ENCODE assay signal across 10 mouse cellular contexts in the genomic region with DNA sequence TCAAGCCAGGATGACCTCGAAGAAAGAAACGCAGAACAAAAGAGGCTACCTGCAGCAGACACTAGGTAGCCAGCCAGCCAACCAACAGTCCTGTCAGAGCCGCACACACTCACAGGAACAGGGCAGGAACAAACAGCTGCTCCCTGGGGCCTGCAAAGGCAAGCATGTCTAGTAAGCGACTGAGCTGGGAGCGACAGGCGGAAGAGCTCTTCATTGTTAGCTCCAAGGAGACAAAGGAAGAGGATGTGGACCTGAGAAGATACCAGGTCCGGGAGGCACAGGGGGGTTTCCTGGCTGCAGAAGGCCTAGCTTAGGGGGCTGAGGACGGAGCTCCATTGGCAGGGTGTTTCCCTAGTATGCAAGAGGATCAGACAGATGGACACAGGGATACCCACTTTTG. TPM values are rescaled to one million over a fixed set of nuclear protein-coding genes. Genes with fewer than 3 reads are reported as not detected.
DNase-seq lines count a peak whose midpoint lies in the region; ATAC-seq lines count a peak whose summit lies in the region.
"Had no signal": no experiment of that assay in that cellular context is flagged by ENCODE, and none has a peak within 500 bp of the region (broad histone marks: within the 10 kb centered on the region; RNA-seq: fewer than 3 reads in every experiment).

No protein-coding gene starts in this region.

- WGBS in heart, embryonic 16.5 days: 64% methylated on average over 8 of the region's 8 CpGs
- 37% methylated on average over 8 of the region's 8 CpGs for WGBS in midbrain, embryonic 14.5 days

- no peaks in the 10 kb centered on the region for H3K9me3 ChIP-seq in heart, embryonic 16.5 days (replicated peaks; ENCODE audit: control insufficient read depth, low read length)
- H3K9me3 ChIP-seq in midbrain, embryonic 14.5 days (ENCODE audit: control insufficient read depth, low read length): no peaks in the 10 kb centered on the region
- H3K9me3 ChIP-seq: neural tube, embryonic 12.5 days had no signal

- peak; percentile 44 to 50 for DNase-seq in adrenal gland, postnatal 36 days
- DNase-seq in adrenal gland, adult 8-10 months: no peak
- DNase-seq in kidney, postnatal 25 days: peak; percentile 57 to 88
- DNase-seq in midbrain, embryonic 14.5 days: peak; percentile 27
- no peak for DNase-seq in left cerebral cortex, adult 8-10 months (ENCODE audit: low spot score in 2 of 2)
- no peak for DNase-seq in ovary, adult 18-20 months (ENCODE audit: low spot score)

- H3K4me1 ChIP-seq in heart, embryonic 16.5 days (ENCODE audit: control insufficient read depth, insufficient read depth, low read length): no peaks in the 10 kb centered on the region
- H3K4me1 ChIP-seq in midbrain, embryonic 14.5 days (ENCODE audit: control insufficient read depth, insufficient read depth, low read length): no peaks in the 10 kb centered on the region
- H3K4me1 ChIP-seq: neural tube, embryonic 12.5 days had no signal

- H3K4me3 ChIP-seq in heart, embryonic 16.5 days (ENCODE audit: low read length): no peak overlapping the region
- H3K4me3 ChIP-seq in midbrain, embryonic 14.5 days (replicated peaks; ENCODE audit: low read depth, low read length): no peak overlapping the region
- H3K4me3 ChIP-seq: neural tube, embryonic 12.5 days had no signal

- H3K4me2 ChIP-seq in heart, embryonic 16.5 days (ENCODE audit: low read depth, low read length): no peak overlapping the region
- H3K4me2 ChIP-seq in midbrain, embryonic 14.5 days (ENCODE audit: low read length): no peak overlapping the region
- H3K4me2 ChIP-seq: neural tube, embryonic 12.5 days had no signal

- ATAC-seq in heart, embryonic 16.5 days (replicated peaks; ENCODE audit: extremely low read depth, insufficient read depth, low FRiP score): peak; percentile 30; the same call in 1 of the 2 replicates
- no peak for ATAC-seq in midbrain, embryonic 14.5 days (ENCODE audit: low FRiP score, low TSS enrichment)
- no peak for ATAC-seq in erythroblast, adult 5-6 weeks (replicated peaks; ENCODE audit: low FRiP score, poor library complexity, severe bottlenecking)

- no peak overlapping the region for H3K9ac ChIP-seq in heart, embryonic 16.5 days (ENCODE audit: low read length)
- no peak overlapping the region; the same call in 1 of the 2 replicates for H3K9ac ChIP-seq in midbrain, embryonic 14.5 days (replicated peaks; ENCODE audit: low read length)
- H3K9ac ChIP-seq: neural tube, embryonic 12.5 days had no signal

- H3K36me3 ChIP-seq in heart, embryonic 16.5 days (ENCODE audit: control insufficient read depth, insufficient read depth): no peaks in the 10 kb centered on the region
- H3K36me3 ChIP-seq in midbrain, embryonic 14.5 days (ENCODE audit: control insufficient read depth, insufficient read depth, low read length): no peaks in the 10 kb centered on the region
- H3K36me3 ChIP-seq: neural tube, embryonic 12.5 days had no signal

- H3K27me3 ChIP-seq in heart, embryonic 16.5 days (ENCODE audit: control insufficient read depth, insufficient read depth, low read length): no peaks in the 10 kb centered on the region
- no peaks in the 10 kb centered on the region for H3K27me3 ChIP-seq in midbrain, embryonic 14.5 days (ENCODE audit: control insufficient read depth, insufficient read depth, low read length)
- H3K27me3 ChIP-seq: neural tube, embryonic 12.5 days had no signal

- H3K27ac ChIP-seq in heart, embryonic 16.5 days (ENCODE audit: low read length): peak overlapping the region; percentile 50
- 0 out of 2 replicates have a peak overlapping the region, but pooled peaks have one; percentile 41 for H3K27ac ChIP-seq in midbrain, embryonic 14.5 days (replicated peaks; ENCODE audit: low read depth, low read length)
- H3K27ac ChIP-seq: neural tube, embryonic 12.5 days had no signal

RNA-seq across cellular contexts. Expression of a gene that starts 13.9 kb away (rescaled TPM):
- 10 to 100 TPM; 21.1 to 22.7 TPM for total RNA-seq in adrenal gland, postnatal 36 days (2021)
- 10 to 100 TPM; 17.5 to 29.9 (median 21.7) TPM for total RNA-seq in adrenal gland, adult 8-10 months (2022)
- 10.9 and 16.2 TPM in 2 replicates for polyA plus RNA-seq in heart, embryonic 16.5 days (2015; fragmentation: Nextera tagmentation; extraction: Ambion mirVana)
- 12.7 and 13.4 TPM in 2 replicates for polyA plus RNA-seq in midbrain, embryonic 14.5 days (2014; fragmentation: Nextera tagmentation; extraction: Ambion mirVana)
- total RNA-seq in left cerebral cortex, adult 8-10 months (2022): 10 to 100 TPM; 10.2 to 14.8 (median 13.5) TPM
- total RNA-seq in erythroblast, adult 5-6 weeks (2015; ENCODE audit: low replicate concordance): 0.21 and 11.1 TPM in 2 replicates
- total RNA-seq in erythroblast, adult 5-6 weeks (2017; ENCODE audit: low replicate concordance): 1.6 TPM in 1 of 2 replicates, not detected in the other

RNA-seq across cellular contexts. Expression of a gene that starts 35.0 kb away (rescaled TPM):
- total RNA-seq in adrenal gland, postnatal 36 days (2021): 10 to 100 TPM; 21.9 to 46.0 TPM
- total RNA-seq in adrenal gland, adult 8-10 months (2022): 10 to 100 TPM; 27.8 to 76.4 (median 46.5) TPM
- 0.05 TPM in 1 of 2 replicates, not detected in the other for polyA plus RNA-seq in heart, embryonic 16.5 days (2015; fragmentation: Nextera tagmentation; extraction: Ambion mirVana)
- not detected in 2 replicates for polyA plus RNA-seq in midbrain, embryonic 14.5 days (2014; fragmentation: Nextera tagmentation; extraction: Ambion mirVana)
- under 1 TPM; 0.15 to 0.39 (median 0.32) TPM for total RNA-seq in left cerebral cortex, adult 8-10 months (2022)
- total RNA-seq in erythroblast, adult 5-6 weeks (2015; ENCODE audit: low replicate concordance): not detected in 2 replicates
- total RNA-seq in erythroblast, adult 5-6 weeks (2017; ENCODE audit: low replicate concordance): not detected in 2 replicates
- polyA plus RNA-seq: embryonic facial prominence, embryonic 11.5 days; neural tube, embryonic 12.5 days had no signal

Comparison
In these comparisons a context has a peak if more than half of its experiments do, and no peak if none do; other contexts are left out.
1. DNase-seq: peak in adrenal gland, postnatal 36 days (2 of 2), kidney, postnatal 25 days (2 of 2) and midbrain, embryonic 14.5 days (single experiment); none in adrenal gland, adult 8-10 months (single experiment), left cerebral cortex, adult 8-10 months (0 of 2) and ovary, adult 18-20 months (single experiment).
2. RNA of a gene that starts 35.0 kb away (total RNA-seq): 27.8 to 76.4 TPM in adrenal gland, adult 8-10 months and 21.9 to 46.0 TPM in adrenal gland, postnatal 36 days; 0.15 to 0.39 TPM in left cerebral cortex, adult 8-10 months and not detected in erythroblast, adult 5-6 weeks; every median in the first group is over 10 times any median in the second.